ENCODE assay signal across 7 mouse cellular contexts in genomic region chr2:91458252-91458672, GRCm38 (mm10). TPM values are rescaled to one million over a fixed set of nuclear protein-coding genes. Genes with fewer than 3 reads are reported as not detected.
A peak's percentile ranks its signal among the peaks of the same experiment; 100 is the strongest.
DNase-seq lines count a peak whose midpoint lies in the region; ATAC-seq lines count a peak whose summit lies in the region.

No protein-coding gene starts in this region.

- H3K4me2 ChIP-seq in intestine, embryonic 16.5 days (ENCODE audit: low read depth, low read length): peak overlapping the region; percentile 82

- peak overlapping the region; percentile 93 for H3K27ac ChIP-seq in intestine, embryonic 16.5 days (ENCODE audit: low read length)

- H3K9me3 ChIP-seq in intestine, embryonic 16.5 days (ENCODE audit: control insufficient read depth, low read length): no peaks in the 10 kb centered on the region

- ATAC-seq in intestine, embryonic 16.5 days: peak; percentile 41

- DNase-seq in thymus, postnatal 0 days (ENCODE audit: low spot score): peak; percentile 21
- DNase-seq in thymus, postnatal 14 days: no peak
- DNase-seq in embryo, embryonic 10 days (ENCODE audit: low spot score): peak; percentile 73
- peak; percentile 37 to 49 for DNase-seq in gastrocnemius, postnatal 36 days
- DNase-seq in lung, postnatal 25 days (ENCODE audit: low spot score): peak; percentile 39
- peak; percentile 52 for DNase-seq in testis, postnatal 10 days (ENCODE audit: low spot score)

- intact Hi-C loops in gastrocnemius, postnatal 36 days (cut with DNase I): loop anchor here (2.0 kb wide), 1 partner anchor 23 kb away; no protein-coding TSS in a partner anchor

- peaks cover 31% of the 10 kb centered on the region for H3K4me1 ChIP-seq in intestine, embryonic 16.5 days (ENCODE audit: control insufficient read depth, insufficient read depth, low read length)

- H3K27me3 ChIP-seq in intestine, embryonic 16.5 days (replicated peaks; ENCODE audit: control insufficient read depth, insufficient read depth, low read length): no peaks in the 10 kb centered on the region

- H3K36me3 ChIP-seq in intestine, embryonic 16.5 days (ENCODE audit: control insufficient read depth, insufficient read depth, low read length): no peaks in the 10 kb centered on the region; the same call in 1 of the 2 replicates

- H3K9ac ChIP-seq in intestine, embryonic 16.5 days (ENCODE audit: low read depth, low read length): peak overlapping the region; percentile 90

- H3K4me3 ChIP-seq in intestine, embryonic 16.5 days (ENCODE audit: low read length): peak overlapping the region; percentile 79

- WGBS in intestine, embryonic 16.5 days: 0% methylated on average over 21 of the region's 21 CpGs

RNA-seq across cellular contexts. Expression of gene Lrp4, which starts 1.0 kb away (rescaled TPM):
- 2.0 and 2.4 TPM in 2 replicates for polyA plus RNA-seq in thymus, postnatal 0 days (2015; fragmentation: Nextera tagmentation; extraction: Ambion mirVana)
- 1 to 10 TPM; 7.2 to 7.3 TPM for total RNA-seq in gastrocnemius, postnatal 36 days (2021)
- 8.2 and 8.3 TPM in 2 replicates for polyA plus RNA-seq in intestine, embryonic 16.5 days (2015; fragmentation: Nextera tagmentation; extraction: Ambion mirVana)

RNA-seq across cellular contexts. Expression of gene 1110051M20Rik, which starts 13.8 kb away (rescaled TPM):
- polyA plus RNA-seq in thymus, postnatal 0 days (2015; fragmentation: Nextera tagmentation; extraction: Ambion mirVana): 24.5 and 25.2 TPM in 2 replicates
- 10 to 100 TPM; 12.3 to 12.6 TPM for total RNA-seq in gastrocnemius, postnatal 36 days (2021)
- 34.6 and 36.0 TPM in 2 replicates for polyA plus RNA-seq in intestine, embryonic 16.5 days (2015; fragmentation: Nextera tagmentation; extraction: Ambion mirVana)
